In the genomic region with DNA sequence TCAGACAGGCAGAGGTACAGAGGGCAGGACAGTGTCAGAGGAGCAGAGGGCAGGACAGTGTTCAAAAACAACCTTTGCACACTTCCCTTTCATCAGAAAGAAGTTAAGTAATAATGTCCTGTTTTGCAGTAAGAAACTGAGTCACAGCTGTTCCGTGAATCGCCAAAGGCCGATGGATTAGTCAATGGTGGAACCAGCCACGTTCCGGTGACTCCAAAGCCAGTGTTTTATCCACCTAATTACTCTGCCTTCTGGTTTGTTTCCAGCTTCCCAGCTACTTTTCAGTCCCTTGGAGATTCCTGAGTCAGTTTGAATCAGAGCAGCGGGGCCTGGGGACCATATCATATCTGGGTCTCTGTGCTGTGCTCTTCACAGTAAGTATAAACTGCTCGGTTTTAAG, we compare ENCODE assay signal across 26 mouse cellular contexts.
"Had no signal": no experiment of that assay in that cellular context is flagged by ENCODE, and none has a peak within 500 bp of the region (broad histone marks: within the 10 kb centered on the region; RNA-seq: fewer than 3 reads in every experiment).

No protein-coding gene starts in this region.

- H3K27ac ChIP-seq: heart, embryonic 10.5 days; hindbrain, embryonic 13.5 days; hindbrain, embryonic 15.5 days; hindbrain, postnatal 0 days; kidney, embryonic 15.5 days; kidney, postnatal 0 days; limb, embryonic 13.5 days; limb, embryonic 15.5 days; liver, embryonic 13.5 days; liver, embryonic 15.5 days had no signal

- H3K36me3 ChIP-seq: heart, embryonic 10.5 days; heart, embryonic 12.5 days; hindbrain, embryonic 13.5 days; hindbrain, embryonic 15.5 days; kidney, embryonic 15.5 days; limb, embryonic 13.5 days; limb, embryonic 15.5 days; liver, embryonic 13.5 days; liver, embryonic 15.5 days had no signal

- H3K4me2 ChIP-seq: heart, embryonic 12.5 days; hindbrain, embryonic 13.5 days; hindbrain, embryonic 15.5 days; kidney, embryonic 15.5 days; limb, embryonic 13.5 days; limb, embryonic 15.5 days; liver, embryonic 13.5 days; liver, embryonic 15.5 days had no signal

- H3K9ac ChIP-seq: heart, embryonic 12.5 days; hindbrain, embryonic 13.5 days; hindbrain, embryonic 15.5 days; kidney, embryonic 15.5 days; limb, embryonic 13.5 days; limb, embryonic 15.5 days; liver, embryonic 13.5 days; liver, embryonic 15.5 days had no signal

- DNase-seq: gastrocnemius, postnatal 14 days; gastrocnemius, postnatal 36 days; heart, adult 18-20 months; heart, postnatal 10 days; heart, postnatal 36 days; kidney, adult 11 months; kidney, adult 2 months; kidney, adult 9 months; kidney, postnatal 14 days; kidney, postnatal 36 days; layer of hippocampus, adult 9-11 months; layer of hippocampus, postnatal 36 days; left cerebral cortex, postnatal 4 days; liver, embryonic 13.5 days; lung, adult 18-20 months had no signal

- H3K9me3 ChIP-seq: heart, embryonic 10.5 days; heart, embryonic 12.5 days; hindbrain, embryonic 13.5 days; hindbrain, embryonic 15.5 days; kidney, embryonic 15.5 days; limb, embryonic 13.5 days; limb, embryonic 15.5 days; liver, embryonic 13.5 days; liver, embryonic 15.5 days had no signal

- H3K4me1 ChIP-seq: heart, embryonic 12.5 days; hindbrain, embryonic 13.5 days; hindbrain, embryonic 15.5 days; kidney, embryonic 15.5 days; limb, embryonic 13.5 days; limb, embryonic 15.5 days; liver, embryonic 13.5 days; liver, embryonic 15.5 days had no signal

- H3K4me3 ChIP-seq: heart, embryonic 10.5 days; heart, embryonic 12.5 days; hindbrain, embryonic 13.5 days; hindbrain, embryonic 15.5 days; kidney, embryonic 15.5 days; limb, embryonic 13.5 days; limb, embryonic 15.5 days; liver, embryonic 13.5 days; liver, embryonic 15.5 days had no signal

- ATAC-seq: hindbrain, postnatal 0 days; intestine, embryonic 16.5 days had no signal

- H3K27me3 ChIP-seq: heart, embryonic 12.5 days; hindbrain, embryonic 13.5 days; hindbrain, embryonic 15.5 days; kidney, embryonic 15.5 days; limb, embryonic 13.5 days; limb, embryonic 15.5 days; liver, embryonic 13.5 days; liver, embryonic 15.5 days had no signal
